Mouse (Mus musculus): Measurements from ENCODE around the gene F3.

GRCm38 (mm10) chr3:121783020-121783419 is 59.7 kb downstream of the F3 start:
- TF ChIP-seq EP300 (IDR thresholded peaks at IDR 0.05; ENCODE audit: low read length), result no peak
- no peak for TF ChIP-seq POLR2A (IDR thresholded peaks at IDR 0.05; ENCODE audit: low read depth, low read length)
- no peak for TF ChIP-seq CTCF (conservative IDR thresholded peaks at IDR 0.05 in 1 of 2, IDR thresholded peaks at IDR 0.05 in 1 of 2; ENCODE audit: low read depth in 2 of 2, low read length in 2 of 2)
- no peak for TF ChIP-seq KAT2A (IDR thresholded peaks at IDR 0.05; ENCODE audit: insufficient replicate concordance, low read length)
- TF ChIP-seq E2F4 (IDR thresholded peaks at IDR 0.05; ENCODE audit: insufficient replicate concordance, low read depth, low read length), result no peak
- TF ChIP-seq RCOR1 (conservative IDR thresholded peaks at IDR 0.05; ENCODE audit: low read depth, low read length), result no peak
- TF ChIP-seq ZMIZ1 (IDR thresholded peaks at IDR 0.05; ENCODE audit: low read depth, low read length), result no peak
- TF ChIP-seq HCFC1 (IDR thresholded peaks at IDR 0.05; ENCODE audit: low read depth, low read length), result no peak
- TF ChIP-seq ZNF384 (IDR thresholded peaks at IDR 0.05; ENCODE audit: low read depth, low read length), result no peak
- TF ChIP-seq ETS1 (conservative IDR thresholded peaks at IDR 0.05; ENCODE audit: low read depth, low read length), result no peak
- no peak for TF ChIP-seq POLR2AphosphoS2 (IDR thresholded peaks at IDR 0.05; ENCODE audit: low read depth, low read length)
